Mouse (Mus musculus) limb, embryonic 14.5 days (tissue): ENCODE measurements at regions not wholly inside any gene's neighbourhood (a gene's known extent, or its start where the extent isn't known, plus 50 kb on each side); places are given as distances from the start of the nearest gene placed in this dataset.

Experiments
- ATAC-seq: fragments of 200-750 bp; cut with Nextera tagmentation; 2 replicates; pipeline ENCODE4 v1.8.0; 2017; ENCODE audit warnings: low read depth, moderate number of reproducible peaks, moderate TSS enrichment; ENCODE audit not compliant: low FRiP score
- DNase-seq: peaks from one replicate; pipeline ENCODE4 v3.0.0-alpha.2; 2015; ENCODE audit warnings: low spot score
- H3K27ac ChIP-seq: fragments of 300-500 bp; sonication (generic); replicated peaks from 2 replicates; pipeline ENCODE4 v1.5.1; 2014; ENCODE audit warnings: low read depth, mild to moderate bottlenecking, low read length, moderate library complexity, mixed read lengths
- H3K27me3 ChIP-seq: fragments of 300-500 bp; sonication (generic); 2 replicates; pipeline ENCODE4 v1.6.1; 2014; ENCODE audit warnings: low read length, mixed read lengths; ENCODE audit not compliant: control insufficient read depth, insufficient read depth
- H3K36me3 ChIP-seq: fragments of 300-500 bp; sonication (generic); 2 replicates; pipeline ENCODE4 v1.6.1; 2014; ENCODE audit warnings: mild to moderate bottlenecking, low read length, moderate library complexity, mixed read lengths; ENCODE audit not compliant: control insufficient read depth, insufficient read depth
- H3K4me1 ChIP-seq: fragments of 300-500 bp; sonication (generic); 2 replicates; pipeline ENCODE4 v1.6.1; 2014; ENCODE audit warnings: antibody characterized with exemption, low read length, mixed read lengths; ENCODE audit not compliant: control insufficient read depth, insufficient read depth
- H3K4me2 ChIP-seq: fragments of 300-500 bp; sonication (generic); replicated peaks from 2 replicates; pipeline ENCODE4 v1.6.1; 2014; ENCODE audit warnings: low read depth, mild to moderate bottlenecking, low read length, moderate library complexity; ENCODE audit not compliant: severe bottlenecking
- H3K4me3 ChIP-seq: fragments of 300-500 bp; sonication (generic); replicated peaks from 2 replicates; pipeline ENCODE4 v1.5.1; 2014; ENCODE audit warnings: low read length
- H3K9ac ChIP-seq: fragments of 300-500 bp; sonication (generic); 2 replicates; pipeline ENCODE4 v1.6.1; 2014; ENCODE audit warnings: mild to moderate bottlenecking, low read depth, low read length, moderate library complexity; ENCODE audit not compliant: severe bottlenecking
- H3K9me3 ChIP-seq: fragments of 300-500 bp; sonication (generic); 2 replicates; pipeline ENCODE4 v1.6.1; 2016; ENCODE audit warnings: low read length; ENCODE audit not compliant: control insufficient read depth
- POLR2A ChIP-seq: fragments of 200-500 bp; IDR thresholded peaks from 2 replicates; pipeline ENCODE4 v1.8.0; 2012; ENCODE audit warnings: inconsistent platforms, mild to moderate bottlenecking, moderate library complexity, borderline replicate concordance; ENCODE audit not compliant: insufficient read depth, insufficient read length; ENCODE audit errors: extremely low read depth
- WGBS: fragments of 180-500 bp; shearing (Covaris S2); extraction: QIAGEN DNeasy Blood & Tissue Kit; methylation state at CpG from one replicate; pipeline ENCODE4 v1.1.7; 2014; 5-methylcytosine and 5-hydroxymethylcytosine counted together

DNA sequence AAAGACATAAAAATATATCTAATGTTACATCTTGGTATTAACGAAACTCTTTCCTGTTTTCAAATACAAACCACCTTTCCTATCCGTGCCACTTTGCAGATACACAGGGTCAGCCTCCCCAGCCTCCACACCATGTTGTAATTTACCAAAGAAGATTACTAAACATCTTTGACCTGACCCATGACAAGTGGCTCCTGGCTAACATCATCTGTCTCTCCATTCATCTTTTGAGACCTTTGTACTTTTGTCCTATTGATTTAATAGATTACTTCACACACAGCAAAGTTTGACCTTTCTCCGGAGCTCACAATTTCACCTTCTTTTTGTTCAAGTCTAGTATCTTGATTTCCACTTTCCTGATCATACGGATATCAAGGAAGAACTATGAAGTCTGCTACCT is 851.6 kb downstream of the Tpm3-rs7 start:
- ATAC-seq: no peak
- Histone ChIP-seq H3K4me2 (no peak overlapping the region), H3K9ac (no peak overlapping the region), H3K27ac (no peak overlapping the region), H3K9me3 (no peaks in the 10 kb centered on the region), H3K4me1 (no peaks in the 10 kb centered on the region), H3K4me3 (no peak overlapping the region), H3K27me3 (no peaks in the 10 kb centered on the region), H3K36me3 (no peaks in the 10 kb centered on the region)
- DNase-seq: no peak
- TF ChIP-seq POLR2A: no peak
- WGBS: 48% methylated on average over 4 of the region's 4 CpGs

DNA sequence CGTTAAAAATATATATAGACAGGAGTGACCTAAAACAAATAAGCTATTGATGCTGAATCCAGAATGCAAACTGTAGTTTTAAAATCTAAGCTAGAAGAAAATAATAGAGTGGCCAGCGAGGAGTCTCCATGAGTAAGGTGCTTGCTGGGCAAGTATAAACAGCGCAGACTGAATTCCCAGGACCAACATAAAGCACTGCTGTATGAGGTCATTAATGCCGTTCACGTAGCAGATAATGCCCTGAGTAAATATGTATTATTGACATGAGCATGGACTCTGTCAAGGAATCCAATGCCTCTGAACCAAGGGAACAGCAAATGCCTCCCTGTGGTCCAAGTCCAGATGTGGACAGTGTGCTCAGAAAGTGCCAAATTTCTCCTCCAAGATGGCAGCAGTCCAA is 876.4 kb upstream of the Gpc5 start:
- whole genome bisulfite sequencing: 81% methylated on average over 5 of the region's 5 CpGs
- DNase-seq (no peak), ATAC-seq (no peak)
- no peak overlapping the region for H3K9ac ChIP-seq
- no peaks in the 10 kb centered on the region for H3K4me1 ChIP-seq
- H3K27ac ChIP-seq: no peak overlapping the region
- H3K27me3 ChIP-seq: no peaks in the 10 kb centered on the region
- no peak overlapping the region for H3K4me2 ChIP-seq
- TF ChIP-seq POLR2A: no peak
- no peak overlapping the region for H3K4me3 ChIP-seq
- no peaks in the 10 kb centered on the region for H3K36me3 ChIP-seq
- no peaks in the 10 kb centered on the region for H3K9me3 ChIP-seq

DNA sequence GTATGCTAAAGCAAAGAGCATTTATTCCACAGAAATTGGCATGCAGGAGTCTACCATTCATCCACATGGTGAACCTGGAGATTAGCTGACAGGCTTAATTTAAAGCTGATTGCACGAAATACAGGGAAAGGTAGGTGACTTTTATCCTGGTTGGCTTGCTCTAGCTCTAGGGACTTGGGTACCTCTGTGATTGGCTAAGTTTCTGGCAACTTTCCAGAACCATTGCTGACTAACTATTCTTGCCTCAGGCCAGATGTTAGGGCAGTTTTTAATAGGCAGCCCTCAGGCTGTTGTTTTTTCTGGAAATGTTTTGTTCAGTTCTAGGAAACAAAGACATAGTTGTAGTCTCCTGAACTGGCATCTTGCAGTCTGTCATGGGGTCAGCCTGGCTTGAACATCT is 871.1 kb upstream of the Gpc5 start:
- DNase-seq: no peak
- whole genome bisulfite sequencing: 33% methylated on average over 1 of the region's 1 CpGs
- ATAC-seq: no peak

DNA sequence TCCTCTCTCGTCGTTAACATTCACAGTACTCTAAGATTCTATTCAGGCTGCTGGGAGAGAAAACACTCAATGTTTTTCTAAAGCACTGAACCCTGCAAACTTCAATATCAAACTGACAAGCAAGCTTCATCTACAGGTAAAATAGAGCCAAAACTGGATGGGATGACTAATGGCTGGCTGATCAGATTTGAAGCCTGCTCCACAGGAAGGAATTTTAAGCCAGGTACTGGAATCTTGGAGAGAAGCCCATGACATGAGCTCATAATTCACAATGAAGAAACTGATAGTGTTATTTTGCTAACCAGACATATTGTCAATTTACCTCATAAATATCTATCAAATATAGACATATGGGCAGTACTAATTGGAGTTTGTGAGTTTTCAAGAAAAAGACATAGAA is 861.3 kb upstream of the Gpc5 start:
- H3K27me3 ChIP-seq: no peaks in the 10 kb centered on the region
- ATAC-seq (no peak), DNase-seq (no peak)
- no peaks in the 10 kb centered on the region for H3K4me1 ChIP-seq
- H3K4me3 ChIP-seq: no peak overlapping the region
- no peak overlapping the region for H3K4me2 ChIP-seq
- no peaks in the 10 kb centered on the region for H3K36me3 ChIP-seq
- no peak overlapping the region for H3K27ac ChIP-seq
- no peak overlapping the region for H3K9ac ChIP-seq
- no peaks in the 10 kb centered on the region for H3K9me3 ChIP-seq
- 86% methylated on average over 2 of the region's 2 CpGs for WGBS
- no peak for TF ChIP-seq POLR2A

More for the DNA sequence above, 871.1 kb upstream of the Gpc5 start:
- H3K36me3 ChIP-seq: no peaks in the 10 kb centered on the region
- H3K4me2 ChIP-seq: no peak overlapping the region
- no peak overlapping the region for H3K4me3 ChIP-seq
- H3K4me1 ChIP-seq: no peaks in the 10 kb centered on the region
- no peak for TF ChIP-seq POLR2A
- no peak overlapping the region for H3K27ac ChIP-seq
- H3K9ac ChIP-seq: no peak overlapping the region
- no peaks in the 10 kb centered on the region for H3K27me3 ChIP-seq
- no peaks in the 10 kb centered on the region for H3K9me3 ChIP-seq

DNA sequence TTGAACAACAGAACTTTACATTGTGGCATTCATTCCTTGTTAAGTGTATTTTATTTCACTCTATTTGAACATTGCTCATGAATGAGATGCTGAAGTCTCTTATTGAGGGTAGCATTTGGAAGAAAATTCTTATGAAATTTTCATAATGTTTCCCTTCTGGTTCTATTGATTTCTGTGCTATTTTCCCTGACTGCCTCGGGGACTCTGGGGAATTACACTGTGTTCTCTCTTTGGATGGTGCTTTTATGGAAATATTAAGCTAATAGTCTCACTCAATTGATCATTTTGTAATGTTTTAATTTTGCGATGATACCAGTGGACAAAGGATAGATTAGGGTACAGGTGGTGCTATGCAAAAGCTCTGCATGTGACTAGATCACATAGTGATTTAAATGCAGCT is 837.0 kb upstream of the Gpc5 start:
- 87% methylated on average over 2 of the region's 2 CpGs for WGBS
- Histone ChIP-seq H3K9me3 (no peaks in the 10 kb centered on the region), H3K4me1 (no peaks in the 10 kb centered on the region), H3K36me3 (no peaks in the 10 kb centered on the region), H3K4me2 (no peak overlapping the region), H3K27me3 (no peaks in the 10 kb centered on the region), H3K9ac (no peak overlapping the region), H3K27ac (no peak overlapping the region), H3K4me3 (no peak overlapping the region)
- TF ChIP-seq POLR2A: no peak
- DNase-seq (no peak), ATAC-seq (no peak)

DNA sequence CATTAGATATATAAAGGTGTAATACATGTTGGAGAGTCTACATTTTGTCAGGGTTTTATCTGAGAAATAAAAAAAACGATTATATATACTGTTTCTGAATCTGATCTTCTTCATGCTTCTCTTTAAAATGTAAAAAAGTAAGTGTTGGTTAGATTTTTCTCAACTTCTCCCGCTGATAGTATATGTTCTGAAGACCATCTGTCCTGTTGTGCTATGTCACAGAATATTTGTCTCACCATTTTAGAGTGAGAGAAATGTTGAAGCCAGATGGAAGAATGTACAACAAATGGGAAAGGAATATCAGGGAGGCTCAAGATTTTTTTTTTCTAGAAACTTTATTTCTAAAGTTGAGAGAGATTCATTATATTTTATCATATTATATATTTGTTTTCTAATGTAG is 830.4 kb upstream of the Gpc5 start:
- H3K27ac ChIP-seq: no peak overlapping the region
- H3K9ac ChIP-seq: no peak overlapping the region
- no peak overlapping the region for H3K4me3 ChIP-seq
- no peak overlapping the region for H3K4me2 ChIP-seq
- 71% methylated on average over 2 of the region's 2 CpGs for WGBS
- H3K36me3 ChIP-seq: no peaks in the 10 kb centered on the region
- no peaks in the 10 kb centered on the region for H3K27me3 ChIP-seq
- ATAC-seq (no peak), DNase-seq (no peak)
- no peak for TF ChIP-seq POLR2A
- H3K4me1 ChIP-seq: no peaks in the 10 kb centered on the region
- H3K9me3 ChIP-seq: no peaks in the 10 kb centered on the region
